Mouse (Mus musculus): ENCODE data around the gene Usb1. TPM values are rescaled to one million over a fixed set of nuclear protein-coding genes. Genes with fewer than 3 reads are reported as not detected.

Gene Usb1
- total and polyA plus RNA-seq, 3 experiments, result 36.2 to 52.5 TPM; not detected in 1

GRCm38 (mm10) chr8:95306431-95306830 is 25.7 kb upstream of the Usb1 start, which contains the start of gene Cngb1:
Gene Cngb1 (minus strand): TSS chr8:95306585.
- H3K27me3 ChIP-seq (ENCODE audit: control insufficient read depth in 1 of 2, insufficient read depth in 2 of 2, low read length in 2 of 2), result peaks cover 2 to 11% of the 10 kb centered on the region in 2 experiments; a peak in 2 of 4 replicates
- TF ChIP-seq SIN3A (IDR thresholded peaks at IDR 0.05; ENCODE audit: low read length), result no peak
- no peak for TF ChIP-seq POLR2A (IDR thresholded peaks at IDR 0.05; ENCODE audit: control insufficient read depth in 1 of 2, insufficient read depth in 1 of 2, low read depth in 1 of 2, low read length in 2 of 2, poor library complexity in 1 of 2)
- TF ChIP-seq TAL1 (IDR thresholded peaks at IDR 0.05; ENCODE audit: low read length), result no peak
- no peak for TF ChIP-seq TCF12 (IDR thresholded peaks at IDR 0.05; ENCODE audit: low read depth, low read length)
- H3K4me3 ChIP-seq (ENCODE audit: control insufficient read depth in 1 of 2, insufficient read depth in 1 of 2, low read depth in 2 of 2, low read length in 2 of 2), result no peak within 1 kb of the TSS
- no peaks in the 10 kb centered on the region for H3K4me1 ChIP-seq (ENCODE audit: control insufficient read depth in 1 of 2, insufficient read depth in 2 of 2, low read length in 2 of 2)
- H3K9me3 ChIP-seq (replicated peaks; ENCODE audit: insufficient read depth, low read length), result no peaks in the 10 kb centered on the region
- no peaks in the 10 kb centered on the region for H3K79me2 ChIP-seq (ENCODE audit: control insufficient read depth, insufficient read depth, low read length, poor library complexity)
- no peak within 1 kb of the TSS for H3K9ac ChIP-seq (ENCODE audit: control insufficient read depth, low read depth, low read length, poor library complexity, severe bottlenecking)
- no peak for DNase-seq (ENCODE audit: low read depth, low spot score)
- H3K36me3 ChIP-seq (ENCODE audit: control insufficient read depth in 1 of 2, insufficient read depth in 2 of 2, low read length in 2 of 2), result no peaks in the 10 kb centered on the region
- no peak within 1 kb of the TSS for H3K27ac ChIP-seq (ENCODE audit: control insufficient read depth, low read depth, low read length)

GRCm38 (mm10) chr8:95310342-95310970 is 21.6 kb upstream of the Usb1 start, which contains the start of gene Tepp:
Gene Tepp (plus strand): TSS chr8:95310566.
- H3K4me1 ChIP-seq (ENCODE audit: control insufficient read depth in 1 of 2, insufficient read depth in 2 of 2, low read length in 2 of 2), result no peaks in the 10 kb centered on the region
- no peak within 1 kb of the TSS for H3K9ac ChIP-seq (ENCODE audit: control insufficient read depth, low read depth, low read length, poor library complexity, severe bottlenecking)
- H3K36me3 ChIP-seq (ENCODE audit: control insufficient read depth in 1 of 2, insufficient read depth in 2 of 2, low read length in 2 of 2), result no peaks in the 10 kb centered on the region
- H3K9me3 ChIP-seq (replicated peaks; ENCODE audit: insufficient read depth, low read length), result no peaks in the 10 kb centered on the region
- no peak within 1 kb of the TSS for H3K27ac ChIP-seq (ENCODE audit: control insufficient read depth, low read depth, low read length)
- TF ChIP-seq ZNF384 (IDR thresholded peaks at IDR 0.05; ENCODE audit: low read depth, low read length) (no peak), TCF12 (IDR thresholded peaks at IDR 0.05; ENCODE audit: low read depth, low read length) (no peak), ZC3H11A (IDR thresholded peaks at IDR 0.05; ENCODE audit: low read depth, low read length) (no peak), SIN3A (IDR thresholded peaks at IDR 0.05; ENCODE audit: low read length) (no peak), EP300 (IDR thresholded peaks at IDR 0.05; ENCODE audit: low read depth in 1 of 2, low read length in 2 of 2) (no peak), POLR2AphosphoS5 (IDR thresholded peaks at IDR 0.05; ENCODE audit: borderline replicate concordance, low read depth, low read length) (no peak), USF2 (IDR thresholded peaks at IDR 0.05; ENCODE audit: borderline replicate concordance in 1 of 2, insufficient read depth in 1 of 2, low read depth in 1 of 2, low read length in 2 of 2) (no peak), RCOR1 (IDR thresholded peaks at IDR 0.05; ENCODE audit: low read depth, low read length) (no peak), KAT2A (conservative IDR thresholded peaks at IDR 0.05; ENCODE audit: low read depth, low read length) (no peak), MYC (IDR thresholded peaks at IDR 0.05; ENCODE audit: low read depth, low read length) (no peak), SMC3 (IDR thresholded peaks at IDR 0.05; ENCODE audit: low read depth, low read length) (no peak), JUND (IDR thresholded peaks at IDR 0.05; ENCODE audit: low read depth, low read length) (no peak), E2F4 (IDR thresholded peaks at IDR 0.05; ENCODE audit: borderline replicate concordance, low read depth, low read length) (no peak), ZMIZ1 (IDR thresholded peaks at IDR 0.05; ENCODE audit: low read depth, low read length) (no peak), CHD2 (IDR thresholded peaks at IDR 0.05; ENCODE audit: low read length) (no peak), RAD21 (IDR thresholded peaks at IDR 0.05; ENCODE audit: low read depth, low read length) (no peak)
- no peak within 1 kb of the TSS for H3K4me3 ChIP-seq (ENCODE audit: control insufficient read depth in 1 of 2, insufficient read depth in 1 of 2, low read depth in 2 of 2, low read length in 2 of 2)
- H3K27me3 ChIP-seq (ENCODE audit: control insufficient read depth in 1 of 2, insufficient read depth in 2 of 2, low read length in 2 of 2), result peaks cover 4 to 11% of the 10 kb centered on the region in 2 experiments; a peak in 2 of 4 replicates
- DNase-seq (ENCODE audit: low read depth, low spot score), result no peak
- no peaks in the 10 kb centered on the region for H3K79me2 ChIP-seq (ENCODE audit: control insufficient read depth, insufficient read depth, low read length, poor library complexity)

All from MEL (cell line).